Mouse (Mus musculus): Measurements from ENCODE around the gene Crygs. TPM values are rescaled to one million over a fixed set of nuclear protein-coding genes. Genes with fewer than 3 reads are reported as not detected.

The Crygs gene
- total and polyA plus RNA-seq, 3 experiments: not detected

DNA sequence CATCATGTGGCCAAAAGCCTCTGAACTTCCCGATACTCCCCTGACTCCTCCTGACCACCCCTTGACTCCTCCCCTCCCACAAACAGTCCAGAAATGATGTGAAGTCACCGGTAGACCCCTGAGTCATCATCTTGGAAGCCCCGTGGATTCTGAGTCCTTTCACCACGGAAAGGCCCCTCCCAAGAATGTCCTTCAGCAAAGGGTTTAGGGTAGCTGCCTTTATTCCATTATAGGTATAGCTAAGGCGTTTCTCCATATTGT is 10.6 kb downstream of the Crygs start:
- Histone ChIP-seq H3K4me1 (ENCODE audit: control insufficient read depth in 1 of 2, insufficient read depth in 2 of 2) (peaks cover 2 to 12% of the 10 kb centered on the region in 2 experiments; a peak in 3 of 4 replicates), H3K4me2 (ENCODE audit: insufficient read depth, low read depth, poor library complexity, severe bottlenecking) (no peak overlapping the region), H3K27me3 (replicated peaks) (peaks cover 3% of the 10 kb centered on the region), H3K9me3 (replicated peaks; ENCODE audit: low read length) (no peaks in the 10 kb centered on the region), H3K9ac (ENCODE audit: insufficient read depth, low read depth) (no peak overlapping the region), H3K79me2 (replicated peaks; ENCODE audit: control insufficient read depth, extremely low read depth, insufficient read depth, poor library complexity, severe bottlenecking) (no peaks in the 10 kb centered on the region), H3K4me3 (replicated peaks in 1 of 3; ENCODE audit: low read depth in 2 of 3, low read length in 2 of 3, poor library complexity in 1 of 3) (no peak overlapping the region), H3K27ac (ENCODE audit: insufficient read depth, low read depth) (no peak overlapping the region), H3K36me3 (replicated peaks in 1 of 2; ENCODE audit: control insufficient read depth in 1 of 2, insufficient read depth in 1 of 2, low read length in 1 of 2) (no peaks in the 10 kb centered on the region)
- no peak for DNase-seq (ENCODE audit: extremely low read depth)
- in situ Hi-C loops (cut with MboI; ENCODE audit: low pct_ligation_motif_present, low pct_unique_long_range_greater_than_20kb, low sequenced_read_pairs) (loop anchor here (5.0 kb wide), 2 partner anchors 223 to 488 kb away; no protein-coding TSS in a partner anchor), dilution Hi-C loops (cut with MboI; ENCODE audit: extremely low pct_ligation_motif_present, extremely low pct_unique_long_range_greater_than_20kb, low sequenced_read_pairs) (no loop called here)
- TF ChIP-seq TCF12 (IDR thresholded peaks at IDR 0.05; ENCODE audit: low read depth, low read length) (no peak), MXI1 (IDR thresholded peaks at IDR 0.05; ENCODE audit: low read depth, low read length) (no peak)

DNA sequence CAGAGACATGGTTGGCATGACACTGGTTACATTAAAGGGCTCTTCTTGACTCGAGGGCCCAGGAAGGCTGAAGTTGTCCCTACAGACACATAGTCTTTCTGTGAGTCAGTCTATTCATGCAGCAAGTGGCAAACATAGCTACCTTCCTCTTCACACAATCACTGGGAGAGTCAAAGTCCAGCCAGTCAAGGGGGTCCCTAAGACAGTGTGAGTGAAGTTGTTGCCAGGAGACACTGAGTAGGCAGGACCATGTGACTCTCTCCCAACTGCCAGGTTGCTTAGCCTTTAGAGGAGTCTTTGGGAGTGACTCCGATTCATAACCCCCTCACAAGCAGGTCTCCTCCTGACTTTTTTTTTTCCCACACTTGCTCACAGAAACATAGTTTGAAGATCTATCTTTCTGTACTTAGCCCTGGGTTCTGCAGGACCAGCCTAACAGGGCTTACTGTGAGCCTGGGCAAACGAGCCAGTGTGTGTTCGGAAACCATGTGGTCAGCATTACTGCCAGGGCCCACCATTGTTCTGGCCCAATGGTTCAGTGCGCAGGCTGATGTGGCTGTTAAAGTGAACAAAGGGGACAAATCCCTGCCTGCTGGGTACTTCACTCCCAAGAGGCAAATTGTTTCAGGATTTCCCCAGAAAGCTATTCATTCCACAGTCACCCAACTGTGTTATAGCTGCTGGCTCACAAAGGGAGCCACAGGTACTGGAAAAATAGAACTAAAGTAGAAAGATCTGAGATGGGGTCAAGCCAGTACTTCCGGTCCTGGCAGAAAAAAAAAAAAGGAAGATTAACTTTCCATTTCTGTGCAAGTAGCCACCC is 11.1 kb downstream of the Crygs start:
- Histone ChIP-seq H3K4me1 (ENCODE audit: control insufficient read depth in 1 of 2, insufficient read depth in 2 of 2) (peaks cover 4 to 12% of the 10 kb centered on the region in 2 experiments; a peak in 3 of 4 replicates), H3K4me3 (replicated peaks in 1 of 3; ENCODE audit: low read depth in 2 of 3, low read length in 2 of 3, poor library complexity in 1 of 3) (no peak overlapping the region), H3K4me2 (ENCODE audit: insufficient read depth, low read depth, poor library complexity, severe bottlenecking) (no peak overlapping the region), H3K79me2 (replicated peaks; ENCODE audit: control insufficient read depth, extremely low read depth, insufficient read depth, poor library complexity, severe bottlenecking) (no peaks in the 10 kb centered on the region), H3K9ac (ENCODE audit: insufficient read depth, low read depth) (no peak overlapping the region), H3K27me3 (replicated peaks) (peaks cover 3% of the 10 kb centered on the region), H3K9me3 (replicated peaks; ENCODE audit: low read length) (no peaks in the 10 kb centered on the region), H3K36me3 (replicated peaks in 1 of 2; ENCODE audit: control insufficient read depth in 1 of 2, insufficient read depth in 1 of 2, low read length in 1 of 2) (no peaks in the 10 kb centered on the region), H3K27ac (ENCODE audit: insufficient read depth, low read depth) (no peak overlapping the region)
- in situ Hi-C loops (cut with MboI; ENCODE audit: low pct_ligation_motif_present, low pct_unique_long_range_greater_than_20kb, low sequenced_read_pairs) (loop anchor here (5.0 kb wide), 2 partner anchors 223 to 488 kb away; no protein-coding TSS in a partner anchor), dilution Hi-C loops (cut with MboI; ENCODE audit: extremely low pct_ligation_motif_present, extremely low pct_unique_long_range_greater_than_20kb, low sequenced_read_pairs) (no loop called here)
- no peak for DNase-seq (ENCODE audit: extremely low read depth)
- TF ChIP-seq USF2 (conservative IDR thresholded peaks at IDR 0.05; ENCODE audit: low read depth, low read length) (no peak), ZNF384 (IDR thresholded peaks at IDR 0.05; ENCODE audit: low read depth, low read length) (peak; percentile 70)

DNA sequence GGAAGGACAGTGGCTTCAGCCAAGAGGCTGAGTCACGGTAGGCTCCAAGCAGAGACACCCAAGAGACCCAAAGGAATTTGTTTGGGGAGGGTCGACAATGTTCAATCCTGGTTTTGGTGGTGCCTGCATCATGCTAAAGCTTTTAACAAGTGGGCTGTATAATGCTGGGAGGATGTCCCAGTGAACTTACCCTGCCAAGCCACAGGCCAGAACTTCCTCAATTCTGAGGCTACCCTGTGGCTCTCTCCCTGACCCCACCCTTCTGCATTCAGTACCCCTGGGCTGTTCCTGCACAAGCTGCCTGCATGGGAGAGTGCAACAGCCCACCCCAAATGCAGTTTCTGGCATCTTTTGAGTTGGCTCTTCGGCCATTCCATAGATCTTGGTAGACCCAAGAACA is 12.9 kb downstream of the Crygs start:
- H3K4me2 ChIP-seq (ENCODE audit: insufficient read depth, low read depth, poor library complexity, severe bottlenecking): no peak overlapping the region
- H3K79me2 ChIP-seq (replicated peaks; ENCODE audit: control insufficient read depth, extremely low read depth, insufficient read depth, poor library complexity, severe bottlenecking): no peaks in the 10 kb centered on the region
- no peak overlapping the region for H3K9ac ChIP-seq (ENCODE audit: insufficient read depth, low read depth)
- DNase-seq (ENCODE audit: extremely low read depth): peak; percentile 29
- in situ Hi-C loops (cut with MboI; ENCODE audit: low pct_ligation_motif_present, low pct_unique_long_range_greater_than_20kb, low sequenced_read_pairs): no loop called here
- dilution Hi-C loops (cut with MboI; ENCODE audit: extremely low pct_ligation_motif_present, extremely low pct_unique_long_range_greater_than_20kb, low sequenced_read_pairs): no loop called here
- H3K27ac ChIP-seq (ENCODE audit: insufficient read depth, low read depth): no peak overlapping the region
- TF ChIP-seq MYC (IDR thresholded peaks at IDR 0.05; ENCODE audit: low read depth, low read length) (no peak), ELF1 (IDR thresholded peaks at IDR 0.05; ENCODE audit: low read depth, low read length) (0 out of 2 replicates have a peak, but pooled peaks have one; percentile 15), MAZ (IDR thresholded peaks at IDR 0.05; ENCODE audit: low read depth, low read length) (0 out of 2 replicates have a peak, but pooled peaks have one; percentile 14)
- H3K9me3 ChIP-seq (replicated peaks; ENCODE audit: low read length): no peaks in the 10 kb centered on the region
- H3K36me3 ChIP-seq (replicated peaks in 1 of 2; ENCODE audit: control insufficient read depth in 1 of 2, insufficient read depth in 1 of 2, low read length in 1 of 2): no peaks in the 10 kb centered on the region
- H3K4me3 ChIP-seq (replicated peaks in 1 of 3; ENCODE audit: low read depth in 2 of 3, low read length in 2 of 3, poor library complexity in 1 of 3): no peak overlapping the region
- peaks cover 4 to 12% of the 10 kb centered on the region in 2 experiments; a peak in 3 of 4 replicates for H3K4me1 ChIP-seq (ENCODE audit: control insufficient read depth in 1 of 2, insufficient read depth in 2 of 2)
- peaks cover 3% of the 10 kb centered on the region for H3K27me3 ChIP-seq (replicated peaks)

Data from CH12.LX (cell line).